Mouse (Mus musculus): Measurements from ENCODE around the gene Cacnb2. TPM values are rescaled to one million over a fixed set of nuclear protein-coding genes. Genes with fewer than 3 reads are reported as not detected.
"Not testable (repeated sequence)": the region's sequence is repeated elsewhere in the genome, so short reads cannot be mapped to it uniquely, and the experiment has no call there.

Gene Cacnb2
- polyA plus RNA-seq, 1 experiment from 2014 or later: 1.8 TPM

GRCm38 (mm10) chr2:14676885-14677516 lies 74.1 kb downstream of the Cacnb2 start:
- peak; percentile 42 for DNase-seq (ENCODE audit: low spot score)
- WGBS: 29% methylated on average over 6 of the region's 6 CpGs

GRCm38 (mm10) chr2:14684231-14684630 lies 81.3 kb downstream of the Cacnb2 start:
- Histone ChIP-seq H3K27me3 (ENCODE audit: low read depth, poor library complexity, severe bottlenecking) (no peaks in the 10 kb centered on the region), H3K36me3 (no peaks in the 10 kb centered on the region)

More at GRCm38 (mm10) chr2:14676885-14677516, 74.1 kb downstream of the Cacnb2 start:
- H3K9me3 ChIP-seq (replicated peaks): no peaks in the 10 kb centered on the region
- H3K27me3 ChIP-seq (ENCODE audit: low read depth, poor library complexity, severe bottlenecking): no peaks in the 10 kb centered on the region
- no peaks in the 10 kb centered on the region for H3K4me1 ChIP-seq
- no peaks in the 10 kb centered on the region for H3K36me3 ChIP-seq
- H3K27ac ChIP-seq (replicated peaks): no peak overlapping the region
- no peak overlapping the region for H3K4me3 ChIP-seq

DNA sequence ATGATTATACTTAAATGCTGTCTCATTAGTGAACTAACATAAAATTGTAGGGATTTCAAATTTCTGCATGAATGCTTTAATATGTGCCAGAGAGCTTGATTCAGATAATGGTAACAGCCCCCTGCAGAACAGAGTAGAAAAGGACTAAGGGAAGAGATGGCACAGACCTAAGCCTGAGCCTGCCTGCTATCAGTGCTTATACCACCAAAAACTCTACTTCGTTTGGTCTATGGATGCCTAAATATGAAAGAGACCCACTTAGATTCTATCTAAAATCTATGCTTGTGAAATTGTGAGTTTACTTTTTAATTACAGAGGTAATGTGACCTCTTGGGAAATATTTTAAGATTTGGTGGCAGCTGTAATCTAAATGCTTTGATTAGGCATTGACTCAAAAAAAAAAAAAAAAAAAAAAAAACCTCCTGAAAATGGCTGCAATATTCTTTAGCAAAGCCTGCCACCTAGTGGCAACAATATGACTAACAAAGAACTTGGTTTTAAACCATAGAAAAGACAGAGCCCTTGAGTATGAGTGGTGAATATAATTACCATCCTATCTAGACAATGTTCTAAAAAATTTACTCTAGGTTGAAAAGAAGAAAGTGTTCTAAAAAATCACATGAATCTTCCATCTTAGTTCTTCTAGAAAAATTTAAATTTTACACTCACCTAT lies 100.2 kb downstream of the Cacnb2 start:
- Histone ChIP-seq H3K9me3 (replicated peaks) (no peaks in the 10 kb centered on the region), H3K27ac (replicated peaks) (no peak overlapping the region), H3K4me3 (no peak overlapping the region), H3K4me1 (no peaks in the 10 kb centered on the region), H3K27me3 (ENCODE audit: low read depth, poor library complexity, severe bottlenecking) (no peaks in the 10 kb centered on the region), H3K36me3 (no peaks in the 10 kb centered on the region)
- no peak for DNase-seq (ENCODE audit: low spot score)
- WGBS: 87% methylated on average over 1 of the region's 1 CpGs

More at GRCm38 (mm10) chr2:14684231-14684630, 81.3 kb downstream of the Cacnb2 start:
- H3K9me3 ChIP-seq (replicated peaks): no peaks in the 10 kb centered on the region
- H3K4me1 ChIP-seq: no peaks in the 10 kb centered on the region
- H3K4me3 ChIP-seq: no peak overlapping the region
- no peak for DNase-seq (ENCODE audit: low spot score)
- no peak overlapping the region for H3K27ac ChIP-seq (replicated peaks)

GRCm38 (mm10) chr2:14703676-14704075 lies 100.8 kb downstream of the Cacnb2 start:
- Histone ChIP-seq H3K27ac (replicated peaks) (no peak overlapping the region), H3K4me1 (no peaks in the 10 kb centered on the region), H3K36me3 (no peaks in the 10 kb centered on the region), H3K27me3 (ENCODE audit: low read depth, poor library complexity, severe bottlenecking) (no peaks in the 10 kb centered on the region), H3K4me3 (no peak overlapping the region), H3K9me3 (replicated peaks) (no peaks in the 10 kb centered on the region)
- 91% methylated on average over 4 of the region's 4 CpGs for WGBS
- no peak for DNase-seq (ENCODE audit: low spot score)

- Histone ChIP-seq H3K4me3 (no peak overlapping the region), H3K9me3 (replicated peaks) (no peaks in the 10 kb centered on the region), H3K27ac (replicated peaks) (no peak overlapping the region), H3K36me3 (no peaks in the 10 kb centered on the region), H3K27me3 (ENCODE audit: low read depth, poor library complexity, severe bottlenecking) (no peaks in the 10 kb centered on the region), H3K4me1 (no peaks in the 10 kb centered on the region)
- no peak for DNase-seq (ENCODE audit: low spot score)
- WGBS: 92% methylated on average over 8 of the region's 8 CpGs
Observed at GRCm38 (mm10) chr2:14710247-14710646, 107.4 kb downstream of the Cacnb2 start.

- no peak overlapping the region for H3K27ac ChIP-seq (replicated peaks)
- DNase-seq (ENCODE audit: low spot score): peak; percentile 15
- peaks cover 13% of the 10 kb centered on the region for H3K4me1 ChIP-seq
- no peaks in the 10 kb centered on the region for H3K9me3 ChIP-seq (replicated peaks)
- no peak overlapping the region for H3K4me3 ChIP-seq
- H3K36me3 ChIP-seq: no peaks in the 10 kb centered on the region
- H3K27me3 ChIP-seq (ENCODE audit: low read depth, poor library complexity, severe bottlenecking): no peaks in the 10 kb centered on the region
- 88% methylated on average over 2 of the region's 2 CpGs for WGBS
Observed at GRCm38 (mm10) chr2:14711751-14712150, 108.9 kb downstream of the Cacnb2 start.

GRCm38 (mm10) chr2:14713049-14713448 lies 110.2 kb downstream of the Cacnb2 start:
- no peak for DNase-seq (ENCODE audit: low spot score)
- no peaks in the 10 kb centered on the region for H3K27me3 ChIP-seq (ENCODE audit: low read depth, poor library complexity, severe bottlenecking)
- peaks cover 15% of the 10 kb centered on the region for H3K4me1 ChIP-seq
- no peak overlapping the region for H3K4me3 ChIP-seq
- H3K9me3 ChIP-seq (replicated peaks): no peaks in the 10 kb centered on the region
- H3K36me3 ChIP-seq: no peaks in the 10 kb centered on the region
- H3K27ac ChIP-seq (replicated peaks): no peak overlapping the region
- WGBS: 92% methylated on average over 3 of the region's 3 CpGs

GRCm38 (mm10) chr2:14716666-14717065 lies 113.8 kb downstream of the Cacnb2 start:
- WGBS: 20% methylated on average over 1 of the region's 1 CpGs
- Histone ChIP-seq H3K36me3 (no peaks in the 10 kb centered on the region), H3K27ac (replicated peaks) (no peak overlapping the region), H3K4me1 (peaks cover 15% of the 10 kb centered on the region), H3K4me3 (no peak overlapping the region), H3K27me3 (ENCODE audit: low read depth, poor library complexity, severe bottlenecking) (no peaks in the 10 kb centered on the region), H3K9me3 (replicated peaks) (no peaks in the 10 kb centered on the region)
- no peak for DNase-seq (ENCODE audit: low spot score)

DNA sequence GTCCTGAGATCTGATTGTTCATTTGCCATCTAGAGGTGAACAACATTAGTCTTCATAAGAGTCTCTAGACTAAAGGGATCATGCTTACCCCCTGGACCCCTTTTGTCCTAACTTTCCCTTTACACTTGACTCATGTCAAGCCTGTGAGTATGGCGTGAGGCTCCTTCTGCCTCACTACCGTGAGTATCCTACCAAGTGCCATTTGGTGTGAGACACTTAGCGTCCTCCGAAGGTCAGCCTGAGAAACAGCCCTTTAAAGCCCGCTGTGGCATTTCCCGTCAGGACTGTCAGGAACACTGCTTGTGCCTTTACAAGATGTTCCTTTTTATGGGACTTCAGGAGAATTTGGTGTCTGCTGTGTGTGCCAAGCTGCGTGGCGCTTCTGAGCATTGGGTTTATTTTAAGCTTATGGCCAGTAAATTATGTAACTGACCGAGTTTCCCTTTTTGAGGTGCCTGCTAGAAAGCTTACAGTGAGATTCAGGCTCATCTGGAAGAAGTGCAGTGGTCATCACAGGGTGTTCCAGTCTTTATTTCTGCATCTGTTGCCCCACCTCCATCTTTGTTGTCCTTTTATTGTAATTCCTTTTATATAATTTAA lies 116.3 kb downstream of the Cacnb2 start:
- no peak for DNase-seq (ENCODE audit: low spot score)
- H3K27ac ChIP-seq (replicated peaks): no peak overlapping the region
- H3K4me3 ChIP-seq: no peak overlapping the region
- H3K9me3 ChIP-seq (replicated peaks): no peaks in the 10 kb centered on the region
- H3K27me3 ChIP-seq (ENCODE audit: low read depth, poor library complexity, severe bottlenecking): no peaks in the 10 kb centered on the region
- no peaks in the 10 kb centered on the region for H3K36me3 ChIP-seq
- peaks cover 15% of the 10 kb centered on the region for H3K4me1 ChIP-seq
- WGBS: 91% methylated on average over 9 of the region's 9 CpGs

DNA sequence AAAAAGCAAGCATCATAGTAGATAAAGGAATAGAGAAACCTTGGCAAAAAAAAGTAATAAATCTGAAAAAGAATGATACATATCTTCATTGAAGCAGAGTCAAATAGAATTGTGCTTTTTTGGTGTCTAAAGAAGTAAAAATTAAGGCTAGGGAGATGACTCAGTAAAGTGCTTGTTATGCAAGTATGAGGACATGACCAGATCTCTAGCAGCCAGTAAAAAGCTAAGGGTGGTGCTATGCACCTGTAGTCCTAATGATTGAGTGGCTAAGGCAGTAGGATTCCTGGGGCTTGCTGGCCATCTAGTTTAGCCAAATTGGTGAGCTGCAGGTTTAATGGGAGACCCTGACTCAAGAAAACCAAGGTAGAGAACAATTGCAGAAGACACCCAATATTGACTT lies 122.5 kb downstream of the Cacnb2 start:
- H3K4me1 ChIP-seq: no peaks in the 10 kb centered on the region
- H3K27ac ChIP-seq (replicated peaks): no peak overlapping the region
- DNase-seq (ENCODE audit: low spot score): no peak
- H3K36me3 ChIP-seq: no peaks in the 10 kb centered on the region
- H3K4me3 ChIP-seq: no peak overlapping the region
- H3K27me3 ChIP-seq (ENCODE audit: low read depth, poor library complexity, severe bottlenecking): no peaks in the 10 kb centered on the region
- H3K9me3 ChIP-seq (replicated peaks): no peaks in the 10 kb centered on the region

DNA sequence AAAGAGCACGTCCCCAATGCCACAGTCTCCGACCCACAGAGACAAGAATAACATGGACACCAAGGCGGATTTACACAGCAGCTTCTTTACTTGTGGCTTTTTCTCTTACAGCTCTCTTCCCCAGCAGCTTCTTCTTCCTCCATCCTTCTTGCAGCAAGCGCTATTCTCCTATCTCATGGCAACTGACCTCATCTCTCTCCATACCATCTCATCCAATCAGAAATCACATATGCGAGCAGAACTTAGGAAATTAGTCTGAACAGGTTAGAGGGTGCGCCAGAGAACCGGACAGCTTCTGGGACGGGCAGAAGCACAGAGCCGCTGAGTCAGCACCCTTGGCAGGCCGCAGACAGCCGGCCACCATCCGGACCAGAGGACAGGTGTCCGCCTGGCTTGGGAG lies 123.7 kb downstream of the Cacnb2 start:
- WGBS: 94% methylated on average over 13 of the region's 13 CpGs
- not testable (repeated sequence) for H3K4me3 ChIP-seq; H3K9me3 ChIP-seq (replicated peaks); H3K4me1 ChIP-seq; H3K27me3 ChIP-seq (ENCODE audit: low read depth, poor library complexity, severe bottlenecking); H3K27ac ChIP-seq (replicated peaks); DNase-seq (ENCODE audit: low spot score); H3K36me3 ChIP-seq

- WGBS: 56% methylated on average over 9 of the region's 9 CpGs
- H3K4me1 ChIP-seq: peaks cover 16% of the 10 kb centered on the region
- no peak overlapping the region for H3K4me3 ChIP-seq
- DNase-seq (ENCODE audit: low spot score): no peak
- no peaks in the 10 kb centered on the region for H3K9me3 ChIP-seq (replicated peaks)
- H3K27me3 ChIP-seq (ENCODE audit: low read depth, poor library complexity, severe bottlenecking): no peaks in the 10 kb centered on the region
- no peaks in the 10 kb centered on the region for H3K36me3 ChIP-seq
- peak overlapping the region; percentile 1 for H3K27ac ChIP-seq (replicated peaks)
Observed at GRCm38 (mm10) chr2:14738927-14739326, 136.0 kb downstream of the Cacnb2 start.

- H3K4me1 ChIP-seq: peaks cover 16% of the 10 kb centered on the region
- DNase-seq (ENCODE audit: low spot score): no peak
- no peaks in the 10 kb centered on the region for H3K9me3 ChIP-seq (replicated peaks)
- 88% methylated on average over 15 of the region's 15 CpGs for WGBS
- no peaks in the 10 kb centered on the region for H3K36me3 ChIP-seq
- H3K4me3 ChIP-seq: no peak overlapping the region
- peak overlapping the region; percentile 1 for H3K27ac ChIP-seq (replicated peaks)
- H3K27me3 ChIP-seq (ENCODE audit: low read depth, poor library complexity, severe bottlenecking): no peaks in the 10 kb centered on the region
Observed at GRCm38 (mm10) chr2:14739510-14739909, 136.6 kb downstream of the Cacnb2 start.

Data from midbrain, embryonic 10.5 days (tissue).